Mouse (Mus musculus): ENCODE results near the gene Mybphl. TPM values are rescaled to one million over a fixed set of nuclear protein-coding genes. Genes with fewer than 3 reads are reported as not detected.
A peak's percentile ranks its signal among the peaks of the same experiment; 100 is the strongest.

Mybphl gene
- polyA plus RNA-seq, 1 experiment from 2014 or later: not detected

DNA sequence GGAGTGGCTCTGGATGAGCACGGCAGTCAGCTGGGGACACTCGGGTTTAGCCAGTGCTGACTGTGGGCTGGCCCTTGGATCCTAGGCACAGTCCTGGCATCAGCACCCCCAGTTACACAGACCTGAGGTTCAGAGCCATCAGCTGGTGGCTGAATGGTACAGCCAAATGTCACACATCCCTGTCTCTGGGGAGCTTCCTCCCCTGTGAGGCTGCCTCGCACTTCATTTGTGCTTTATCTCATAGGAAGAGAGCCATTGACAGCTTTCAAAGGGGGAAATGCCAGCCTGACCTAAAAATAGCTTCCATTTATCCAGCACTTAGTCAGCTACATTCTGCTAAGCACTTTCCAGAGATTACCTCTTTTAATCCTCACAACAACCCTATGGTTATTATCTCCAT lies 1.1 kb upstream of the Mybphl start:
- H3K9me3 ChIP-seq (ENCODE audit: control insufficient read depth): no peaks in the 10 kb centered on the region
- H3K36me3 ChIP-seq (ENCODE audit: control insufficient read depth, insufficient read depth): no peaks in the 10 kb centered on the region
- no peak overlapping the region for H3K9ac ChIP-seq (ENCODE audit: low read depth, low read length)
- WGBS: 61% methylated on average over 3 of the region's 3 CpGs
- H3K27me3 ChIP-seq (replicated peaks; ENCODE audit: control insufficient read depth, insufficient read depth, low read length): no peaks in the 10 kb centered on the region
- no peak overlapping the region for H3K4me2 ChIP-seq (replicated peaks; ENCODE audit: low read depth)
- no peak for TF ChIP-seq CTCF (IDR thresholded peaks at IDR 0.05; ENCODE audit: low read depth)
- ATAC-seq: no peak
- H3K27ac ChIP-seq (ENCODE audit: low read depth, low read length): no peak overlapping the region
- H3K4me1 ChIP-seq (replicated peaks; ENCODE audit: control insufficient read depth, insufficient read depth, low read length): 0 out of 2 replicates have a peak, but pooled peaks cover 2% of the 10 kb centered on the region
- no peak overlapping the region for H3K4me3 ChIP-seq (ENCODE audit: low read depth, low read length)

DNA sequence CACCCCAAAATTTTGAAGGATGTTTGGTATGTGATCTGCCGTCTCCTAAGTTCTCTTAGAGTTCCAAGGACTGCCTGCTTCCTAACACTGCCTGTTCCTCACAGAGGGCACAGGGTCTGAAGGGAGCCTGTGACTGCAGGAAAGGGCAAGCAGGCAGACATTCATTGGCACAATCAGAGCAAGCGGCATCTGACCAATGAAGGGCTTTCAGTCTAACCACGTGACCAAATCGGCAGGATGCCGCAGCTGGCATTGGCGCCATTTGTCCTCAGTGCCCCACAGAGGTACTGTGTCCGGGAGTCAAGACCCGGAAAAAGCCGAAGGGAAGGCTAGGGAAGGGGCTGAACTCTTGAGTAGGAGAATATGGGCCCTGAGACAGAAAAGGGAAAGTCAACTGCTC lies 2.5 kb downstream of the Mybphl start:
- H3K4me2 ChIP-seq (replicated peaks; ENCODE audit: low read depth): no peak overlapping the region
- WGBS: 53% methylated on average over 9 of the region's 9 CpGs
- no peaks in the 10 kb centered on the region for H3K9me3 ChIP-seq (ENCODE audit: control insufficient read depth)
- H3K36me3 ChIP-seq (ENCODE audit: control insufficient read depth, insufficient read depth): no peaks in the 10 kb centered on the region
- no peaks in the 10 kb centered on the region for H3K4me1 ChIP-seq (replicated peaks; ENCODE audit: control insufficient read depth, insufficient read depth, low read length)
- no peak overlapping the region for H3K27ac ChIP-seq (ENCODE audit: low read depth, low read length)
- no peak overlapping the region for H3K4me3 ChIP-seq (ENCODE audit: low read depth, low read length)
- no peak for ATAC-seq
- TF ChIP-seq CTCF (IDR thresholded peaks at IDR 0.05; ENCODE audit: low read depth): no peak
- H3K27me3 ChIP-seq (replicated peaks; ENCODE audit: control insufficient read depth, insufficient read depth, low read length): no peaks in the 10 kb centered on the region
- no peak overlapping the region for H3K9ac ChIP-seq (ENCODE audit: low read depth, low read length)

DNA sequence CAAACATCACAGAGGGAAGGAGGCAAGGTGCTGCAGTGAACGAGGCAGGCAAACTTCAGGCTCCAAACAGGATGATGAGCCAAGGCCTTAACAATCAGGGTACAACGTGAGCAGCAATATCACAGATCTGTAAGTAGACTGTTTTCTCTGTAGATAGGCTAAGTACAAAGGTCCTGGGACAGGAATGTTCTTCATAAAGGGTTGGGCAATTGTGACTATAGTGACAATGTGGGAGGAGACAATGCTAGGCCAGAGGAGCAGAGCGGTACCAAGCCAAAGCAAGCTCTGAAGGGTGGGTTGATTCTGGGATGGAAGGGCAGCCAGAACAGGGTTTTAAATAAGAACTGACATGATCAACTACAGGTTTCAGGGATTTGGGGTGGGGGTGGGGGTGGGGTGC lies 3.1 kb downstream of the Mybphl start:
- H3K4me3 ChIP-seq (ENCODE audit: low read depth, low read length): no peak overlapping the region
- no peak overlapping the region for H3K27ac ChIP-seq (ENCODE audit: low read depth, low read length)
- TF ChIP-seq CTCF (IDR thresholded peaks at IDR 0.05; ENCODE audit: low read depth): no peak
- no peaks in the 10 kb centered on the region for H3K9me3 ChIP-seq (ENCODE audit: control insufficient read depth)
- no peak overlapping the region for H3K4me2 ChIP-seq (replicated peaks; ENCODE audit: low read depth)
- 45% methylated on average over 3 of the region's 3 CpGs for WGBS
- H3K27me3 ChIP-seq (replicated peaks; ENCODE audit: control insufficient read depth, insufficient read depth, low read length): no peaks in the 10 kb centered on the region
- H3K9ac ChIP-seq (ENCODE audit: low read depth, low read length): no peak overlapping the region
- ATAC-seq: peak; percentile 75
- H3K4me1 ChIP-seq (replicated peaks; ENCODE audit: control insufficient read depth, insufficient read depth, low read length): no peaks in the 10 kb centered on the region
- no peaks in the 10 kb centered on the region for H3K36me3 ChIP-seq (ENCODE audit: control insufficient read depth, insufficient read depth)

DNA sequence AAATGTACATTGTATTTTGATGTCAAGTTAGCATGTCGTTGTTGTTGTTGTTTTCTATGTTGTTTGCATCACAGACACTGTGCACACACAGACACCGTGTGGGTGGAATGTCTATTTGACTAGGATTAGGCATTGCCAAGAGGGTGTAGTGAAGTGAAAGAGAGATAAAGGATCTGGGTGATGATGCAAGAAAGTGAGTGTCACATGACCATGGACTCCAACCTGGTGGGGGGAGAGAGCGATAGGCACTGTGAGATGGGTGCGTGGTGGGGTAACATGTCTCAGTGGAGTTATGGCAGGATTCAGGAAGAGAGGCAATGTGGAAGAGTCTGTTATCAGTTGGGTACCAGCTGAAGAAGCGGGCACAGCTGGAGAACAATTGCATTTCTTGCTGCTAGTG lies 4.0 kb downstream of the Mybphl start:
- ATAC-seq: no peak
- 53% methylated on average over 5 of the region's 5 CpGs for WGBS

DNA sequence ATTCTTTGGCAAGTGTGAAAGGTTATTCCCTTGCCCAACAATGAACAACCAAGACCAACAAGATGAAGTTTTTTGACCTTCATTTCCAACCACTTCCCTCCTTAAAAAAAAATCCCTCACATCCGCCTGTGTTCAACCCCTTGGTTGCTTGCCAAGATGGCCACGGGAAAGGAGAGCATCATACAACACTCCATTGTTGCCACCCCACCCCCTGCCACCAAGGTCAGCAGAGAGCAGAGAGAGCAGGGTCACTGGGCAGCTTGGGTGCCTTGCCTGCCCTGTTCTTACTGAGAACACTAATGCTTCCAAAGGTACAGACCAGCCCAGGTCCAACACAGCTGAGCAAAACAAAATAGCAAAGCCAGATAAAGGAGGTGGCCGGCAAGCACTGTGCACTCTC lies 7.6 kb downstream of the Mybphl start:
- H3K4me1 ChIP-seq (replicated peaks; ENCODE audit: control insufficient read depth, insufficient read depth, low read length): no peaks in the 10 kb centered on the region
- TF ChIP-seq CTCF (IDR thresholded peaks at IDR 0.05; ENCODE audit: low read depth): no peak
- no peak overlapping the region for H3K4me3 ChIP-seq (ENCODE audit: low read depth, low read length)
- H3K36me3 ChIP-seq (ENCODE audit: control insufficient read depth, insufficient read depth): no peaks in the 10 kb centered on the region
- H3K9me3 ChIP-seq (ENCODE audit: control insufficient read depth): no peaks in the 10 kb centered on the region
- H3K27me3 ChIP-seq (replicated peaks; ENCODE audit: control insufficient read depth, insufficient read depth, low read length): no peaks in the 10 kb centered on the region
- H3K27ac ChIP-seq (ENCODE audit: low read depth, low read length): no peak overlapping the region
- H3K4me2 ChIP-seq (replicated peaks; ENCODE audit: low read depth): no peak overlapping the region
- H3K9ac ChIP-seq (ENCODE audit: low read depth, low read length): no peak overlapping the region
- 50% methylated on average over 3 of the region's 3 CpGs for WGBS
- no peak for ATAC-seq

More for the DNA sequence above, 4.0 kb downstream of the Mybphl start:
- Histone ChIP-seq H3K4me2 (replicated peaks; ENCODE audit: low read depth) (no peak overlapping the region), H3K27me3 (replicated peaks; ENCODE audit: control insufficient read depth, insufficient read depth, low read length) (no peaks in the 10 kb centered on the region), H3K4me1 (replicated peaks; ENCODE audit: control insufficient read depth, insufficient read depth, low read length) (no peaks in the 10 kb centered on the region), H3K36me3 (ENCODE audit: control insufficient read depth, insufficient read depth) (no peaks in the 10 kb centered on the region), H3K9me3 (ENCODE audit: control insufficient read depth) (no peaks in the 10 kb centered on the region), H3K4me3 (ENCODE audit: low read depth, low read length) (no peak overlapping the region), H3K9ac (ENCODE audit: low read depth, low read length) (no peak overlapping the region), H3K27ac (ENCODE audit: low read depth, low read length) (no peak overlapping the region)
- no peak for TF ChIP-seq CTCF (IDR thresholded peaks at IDR 0.05; ENCODE audit: low read depth)

DNA sequence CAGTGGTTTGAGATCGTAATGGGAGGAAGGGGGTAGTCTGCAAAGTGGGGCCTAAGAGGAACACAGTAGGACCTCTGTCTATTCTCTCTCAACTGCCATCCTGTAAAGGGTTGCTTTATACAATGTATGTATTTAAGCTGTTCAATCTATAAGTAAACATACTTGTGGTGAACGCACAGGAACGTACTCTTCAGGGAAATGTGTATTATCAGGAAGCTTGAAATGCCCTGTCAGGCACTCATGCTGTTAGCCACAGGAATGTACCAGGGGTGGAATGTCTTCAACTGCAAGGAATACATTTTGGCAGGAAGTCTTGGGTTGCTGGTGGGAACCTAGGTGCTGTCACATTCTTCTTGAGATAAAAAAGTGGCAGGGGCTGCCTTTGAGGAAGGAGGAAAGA lies 8.0 kb downstream of the Mybphl start:
- no peak overlapping the region for H3K9ac ChIP-seq (ENCODE audit: low read depth, low read length)
- ATAC-seq: no peak
- H3K4me1 ChIP-seq (replicated peaks; ENCODE audit: control insufficient read depth, insufficient read depth, low read length): no peaks in the 10 kb centered on the region
- no peak overlapping the region for H3K4me3 ChIP-seq (ENCODE audit: low read depth, low read length)
- H3K27ac ChIP-seq (ENCODE audit: low read depth, low read length): no peak overlapping the region
- H3K9me3 ChIP-seq (ENCODE audit: control insufficient read depth): no peaks in the 10 kb centered on the region
- H3K4me2 ChIP-seq (replicated peaks; ENCODE audit: low read depth): no peak overlapping the region
- no peak for TF ChIP-seq CTCF (IDR thresholded peaks at IDR 0.05; ENCODE audit: low read depth)
- no peaks in the 10 kb centered on the region for H3K27me3 ChIP-seq (replicated peaks; ENCODE audit: control insufficient read depth, insufficient read depth, low read length)
- no peaks in the 10 kb centered on the region for H3K36me3 ChIP-seq (ENCODE audit: control insufficient read depth, insufficient read depth)
- WGBS: 43% methylated on average over 3 of the region's 3 CpGs

Data from intestine, postnatal 0 days (tissue).